Mouse (Mus musculus): ENCODE results near the gene Zfp592. TPM values are rescaled to one million over a fixed set of nuclear protein-coding genes. Genes with fewer than 3 reads are reported as not detected.
A peak's percentile ranks its signal among the peaks of the same experiment; 100 is the strongest.

Zfp592 gene
- polyA plus RNA-seq, 1 experiment from 2014 or later: 10.6 TPM

GRCm38 (mm10) chr7:81039711-81040110 is 46.2 kb downstream of the Zfp592 start:
- no peak overlapping the region for H3K27ac ChIP-seq (ENCODE audit: low read length)
- no peak overlapping the region for H3K4me3 ChIP-seq (ENCODE audit: low read depth, low read length)
- H3K9me3 ChIP-seq (replicated peaks; ENCODE audit: control insufficient read depth, low read length, poor library complexity, severe bottlenecking): no peaks in the 10 kb centered on the region
- H3K27me3 ChIP-seq (ENCODE audit: control insufficient read depth, insufficient read depth, low read depth, low read length): no peaks in the 10 kb centered on the region
- WGBS: 85% methylated on average over 2 of the region's 2 CpGs
- no peaks in the 10 kb centered on the region for H3K4me1 ChIP-seq (ENCODE audit: control insufficient read depth, insufficient read depth, low read length)
- no peak for ATAC-seq
- no peak overlapping the region for H3K4me2 ChIP-seq (ENCODE audit: low read length)
- peaks cover 52% of the 10 kb centered on the region for H3K36me3 ChIP-seq (ENCODE audit: control insufficient read depth, insufficient read depth, low read length)
- no peak overlapping the region for H3K9ac ChIP-seq (ENCODE audit: low read depth, low read length)

GRCm38 (mm10) chr7:81043023-81043620 is 49.6 kb downstream of the Zfp592 start:
- H3K36me3 ChIP-seq (ENCODE audit: control insufficient read depth, insufficient read depth, low read length): peaks cover 39% of the 10 kb centered on the region
- H3K4me2 ChIP-seq (ENCODE audit: low read length): no peak overlapping the region
- no peak overlapping the region for H3K4me3 ChIP-seq (ENCODE audit: low read depth, low read length)
- no peaks in the 10 kb centered on the region for H3K4me1 ChIP-seq (ENCODE audit: control insufficient read depth, insufficient read depth, low read length)
- H3K27ac ChIP-seq (ENCODE audit: low read length): peak overlapping the region; percentile 45; the same call in 1 of the 2 replicates
- ATAC-seq: peak; percentile 56; the same call in 1 of the 2 replicates
- H3K9me3 ChIP-seq (replicated peaks; ENCODE audit: control insufficient read depth, low read length, poor library complexity, severe bottlenecking): no peaks in the 10 kb centered on the region
- H3K9ac ChIP-seq (ENCODE audit: low read depth, low read length): no peak overlapping the region
- H3K27me3 ChIP-seq (ENCODE audit: control insufficient read depth, insufficient read depth, low read depth, low read length): no peaks in the 10 kb centered on the region
- 75% methylated on average over 5 of the region's 5 CpGs for WGBS

GRCm38 (mm10) chr7:81047847-81048246 is 54.4 kb downstream of the Zfp592 start:
- Histone ChIP-seq H3K27me3 (ENCODE audit: control insufficient read depth, insufficient read depth, low read depth, low read length) (no peaks in the 10 kb centered on the region), H3K4me1 (ENCODE audit: control insufficient read depth, insufficient read depth, low read length) (no peaks in the 10 kb centered on the region), H3K36me3 (ENCODE audit: control insufficient read depth, insufficient read depth, low read length) (peaks cover 6% of the 10 kb centered on the region), H3K27ac (ENCODE audit: low read length) (no peak overlapping the region), H3K9me3 (replicated peaks; ENCODE audit: control insufficient read depth, low read length, poor library complexity, severe bottlenecking) (no peaks in the 10 kb centered on the region), H3K4me2 (ENCODE audit: low read length) (no peak overlapping the region), H3K9ac (ENCODE audit: low read depth, low read length) (no peak overlapping the region), H3K4me3 (ENCODE audit: low read depth, low read length) (no peak overlapping the region)
- WGBS: 90% methylated on average over 3 of the region's 3 CpGs
- no peak for ATAC-seq

- no peak overlapping the region for H3K4me2 ChIP-seq (ENCODE audit: low read length)
- no peak overlapping the region for H3K27ac ChIP-seq (ENCODE audit: low read length)
- H3K27me3 ChIP-seq (ENCODE audit: control insufficient read depth, insufficient read depth, low read depth, low read length): no peaks in the 10 kb centered on the region
- no peak overlapping the region for H3K4me3 ChIP-seq (ENCODE audit: low read depth, low read length)
- H3K36me3 ChIP-seq (ENCODE audit: control insufficient read depth, insufficient read depth, low read length): peaks cover 3% of the 10 kb centered on the region; the same call in 1 of the 2 replicates
- H3K9ac ChIP-seq (ENCODE audit: low read depth, low read length): no peak overlapping the region
- ATAC-seq: no peak
- whole genome bisulfite sequencing: 72% methylated on average over 2 of the region's 2 CpGs
- no peaks in the 10 kb centered on the region for H3K9me3 ChIP-seq (replicated peaks; ENCODE audit: control insufficient read depth, low read length, poor library complexity, severe bottlenecking)
- no peaks in the 10 kb centered on the region for H3K4me1 ChIP-seq (ENCODE audit: control insufficient read depth, insufficient read depth, low read length)
These were observed 55.0 kb downstream of the Zfp592 start for GRCm38 (mm10) chr7:81048513-81048912.

GRCm38 (mm10) chr7:81049966-81050365 is 56.5 kb downstream of the Zfp592 start:
- Histone ChIP-seq H3K9ac (ENCODE audit: low read depth, low read length) (no peak overlapping the region), H3K4me1 (ENCODE audit: control insufficient read depth, insufficient read depth, low read length) (no peaks in the 10 kb centered on the region), H3K27me3 (ENCODE audit: control insufficient read depth, insufficient read depth, low read depth, low read length) (no peaks in the 10 kb centered on the region), H3K36me3 (ENCODE audit: control insufficient read depth, insufficient read depth, low read length) (no peaks in the 10 kb centered on the region), H3K4me2 (ENCODE audit: low read length) (no peak overlapping the region), H3K27ac (ENCODE audit: low read length) (no peak overlapping the region), H3K4me3 (ENCODE audit: low read depth, low read length) (no peak overlapping the region), H3K9me3 (replicated peaks; ENCODE audit: control insufficient read depth, low read length, poor library complexity, severe bottlenecking) (no peaks in the 10 kb centered on the region)
- no peak for ATAC-seq
- WGBS: 86% methylated on average over 5 of the region's 5 CpGs

- no peak overlapping the region for H3K4me2 ChIP-seq (ENCODE audit: low read length)
- WGBS: 85% methylated on average over 11 of the region's 11 CpGs
- H3K9ac ChIP-seq (ENCODE audit: low read depth, low read length): no peak overlapping the region
- no peak overlapping the region for H3K4me3 ChIP-seq (ENCODE audit: low read depth, low read length)
- H3K36me3 ChIP-seq (ENCODE audit: control insufficient read depth, insufficient read depth, low read length): no peaks in the 10 kb centered on the region
- no peaks in the 10 kb centered on the region for H3K4me1 ChIP-seq (ENCODE audit: control insufficient read depth, insufficient read depth, low read length)
- H3K27me3 ChIP-seq (ENCODE audit: control insufficient read depth, insufficient read depth, low read depth, low read length): no peaks in the 10 kb centered on the region
- H3K9me3 ChIP-seq (replicated peaks; ENCODE audit: control insufficient read depth, low read length, poor library complexity, severe bottlenecking): no peaks in the 10 kb centered on the region
- ATAC-seq: no peak
- no peak overlapping the region for H3K27ac ChIP-seq (ENCODE audit: low read length)
These were observed 62.4 kb downstream of the Zfp592 start for GRCm38 (mm10) chr7:81055709-81056370.

GRCm38 (mm10) chr7:81057471-81057870 is 64.0 kb downstream of the Zfp592 start, which contains the start of gene Alpk3:
Gene Alpk3 (plus strand): TSS chr7:81057600.
- no peaks in the 10 kb centered on the region for H3K9me3 ChIP-seq (replicated peaks; ENCODE audit: control insufficient read depth, low read length, poor library complexity, severe bottlenecking)
- H3K4me1 ChIP-seq (ENCODE audit: control insufficient read depth, insufficient read depth, low read length): no peaks in the 10 kb centered on the region
- 45% methylated on average over 27 of the region's 27 CpGs for WGBS
- ATAC-seq: no peak
- no peaks in the 10 kb centered on the region for H3K36me3 ChIP-seq (ENCODE audit: control insufficient read depth, insufficient read depth, low read length)
- H3K27me3 ChIP-seq (ENCODE audit: control insufficient read depth, insufficient read depth, low read depth, low read length): no peaks in the 10 kb centered on the region
- H3K9ac ChIP-seq (ENCODE audit: low read depth, low read length): no peak within 1 kb of the TSS
- H3K27ac ChIP-seq (ENCODE audit: low read length): no peak within 1 kb of the TSS
- no peak within 1 kb of the TSS for H3K4me3 ChIP-seq (ENCODE audit: low read depth, low read length)
- no peak within 1 kb of the TSS for H3K4me2 ChIP-seq (ENCODE audit: low read length)

GRCm38 (mm10) chr7:81057901-81058711 is 64.6 kb downstream of the Zfp592 start:
- no peak overlapping the region for H3K4me3 ChIP-seq (ENCODE audit: low read depth, low read length)
- no peak for ATAC-seq
- no peak overlapping the region for H3K9ac ChIP-seq (ENCODE audit: low read depth, low read length)
- H3K36me3 ChIP-seq (ENCODE audit: control insufficient read depth, insufficient read depth, low read length): no peaks in the 10 kb centered on the region
- 88% methylated on average over 6 of the region's 6 CpGs for WGBS
- no peak overlapping the region for H3K27ac ChIP-seq (ENCODE audit: low read length)
- H3K4me1 ChIP-seq (ENCODE audit: control insufficient read depth, insufficient read depth, low read length): no peaks in the 10 kb centered on the region
- H3K4me2 ChIP-seq (ENCODE audit: low read length): no peak overlapping the region
- no peaks in the 10 kb centered on the region for H3K9me3 ChIP-seq (replicated peaks; ENCODE audit: control insufficient read depth, low read length, poor library complexity, severe bottlenecking)
- no peaks in the 10 kb centered on the region for H3K27me3 ChIP-seq (ENCODE audit: control insufficient read depth, insufficient read depth, low read depth, low read length)

GRCm38 (mm10) chr7:81058712-81059154 is 65.3 kb downstream of the Zfp592 start:
- no peak for ATAC-seq

More at GRCm38 (mm10) chr7:81058712-81059154, 65.3 kb downstream of the Zfp592 start:
- H3K27ac ChIP-seq (ENCODE audit: low read length): no peak overlapping the region
- WGBS: 81% methylated on average over 9 of the region's 9 CpGs
- H3K9me3 ChIP-seq (replicated peaks; ENCODE audit: control insufficient read depth, low read length, poor library complexity, severe bottlenecking): no peaks in the 10 kb centered on the region
- no peak overlapping the region for H3K4me2 ChIP-seq (ENCODE audit: low read length)
- H3K9ac ChIP-seq (ENCODE audit: low read depth, low read length): no peak overlapping the region
- no peaks in the 10 kb centered on the region for H3K27me3 ChIP-seq (ENCODE audit: control insufficient read depth, insufficient read depth, low read depth, low read length)
- H3K36me3 ChIP-seq (ENCODE audit: control insufficient read depth, insufficient read depth, low read length): no peaks in the 10 kb centered on the region
- no peaks in the 10 kb centered on the region for H3K4me1 ChIP-seq (ENCODE audit: control insufficient read depth, insufficient read depth, low read length)
- H3K4me3 ChIP-seq (ENCODE audit: low read depth, low read length): no peak overlapping the region
